Mouse (Mus musculus): ENCODE data around the gene Zfp160.

- TF ChIP-seq TAL1 (conservative IDR thresholded peaks at IDR 0.05; ENCODE audit: low read depth, low read length) (no peak), CTCF (IDR thresholded peaks at IDR 0.05; ENCODE audit: low read depth, low read length) (no peak)
Observed at GRCm38 (mm10) chr17:20960386-20960785, 48.3 kb upstream of the Zfp160 start.

Data from G1E (cell line).